Mouse (Mus musculus): ENCODE data around the gene Gm3448. TPM values are rescaled to one million over a fixed set of nuclear protein-coding genes. Genes with fewer than 3 reads are reported as not detected.
"Not testable (repeated sequence)": the region's sequence is repeated elsewhere in the genome, so short reads cannot be mapped to it uniquely, and the experiment has no call there.

The Gm3448 gene
- total RNA-seq, 4 experiments from 2014 or later = 6.9 to 9.3 (median 8.1) TPM

- DNase-seq (ENCODE audit: low spot score in 2 of 2) = not testable (repeated sequence)
Measured at GRCm38 (mm10) chr17:15031414-15031813, 9.9 kb downstream of the Gm3448 start.

- not testable (repeated sequence) for DNase-seq (ENCODE audit: low spot score in 2 of 2)
Measured at GRCm38 (mm10) chr17:15025513-15025912, 15.8 kb downstream of the Gm3448 start.

- not testable (repeated sequence) for DNase-seq (ENCODE audit: low spot score in 2 of 2)
Measured at GRCm38 (mm10) chr17:15024502-15025193, 16.7 kb downstream of the Gm3448 start.

GRCm38 (mm10) chr17:15023878-15024492 lies 17.4 kb downstream of the Gm3448 start:
- not testable (repeated sequence) for DNase-seq (ENCODE audit: low spot score in 2 of 2)

- DNase-seq (ENCODE audit: low spot score in 2 of 2) = peak in 1 of 2 experiments; percentile 17
Measured at GRCm38 (mm10) chr17:15021503-15022220, 19.7 kb downstream of the Gm3448 start.

- not testable (repeated sequence) for DNase-seq (ENCODE audit: low spot score in 2 of 2)
Measured at GRCm38 (mm10) chr17:15009706-15010413, 31.5 kb downstream of the Gm3448 start, which contains the start of gene Gm3435. Gm3435 (plus strand) TSS chr17:15010176.

GRCm38 (mm10) chr17:15009088-15009487 lies 32.2 kb downstream of the Gm3448 start:
- DNase-seq (ENCODE audit: low spot score in 2 of 2) = not testable (repeated sequence)

- DNase-seq (ENCODE audit: low spot score in 2 of 2) = not testable (repeated sequence)
Measured at GRCm38 (mm10) chr17:15000047-15000446, 41.3 kb downstream of the Gm3448 start.

GRCm38 (mm10) chr17:14994140-14994539 lies 47.2 kb downstream of the Gm3448 start:
- not testable (repeated sequence) for DNase-seq (ENCODE audit: low spot score in 2 of 2)

- not testable (repeated sequence) for DNase-seq (ENCODE audit: low spot score in 2 of 2)
Measured at GRCm38 (mm10) chr17:14993139-14993832, 48.1 kb downstream of the Gm3448 start.

- not testable (repeated sequence) for DNase-seq (ENCODE audit: low spot score in 2 of 2)
Measured at GRCm38 (mm10) chr17:14992522-14993138, 48.7 kb downstream of the Gm3448 start.

- not testable (repeated sequence) for DNase-seq (ENCODE audit: low spot score in 2 of 2)
Measured at GRCm38 (mm10) chr17:14990116-14990702, 51.1 kb downstream of the Gm3448 start.

GRCm38 (mm10) chr17:14978362-14979038 lies 62.8 kb downstream of the Gm3448 start, which contains the start of the genes 9030025P20Rik and Gm3417:
9030025P20Rik (plus strand) TSS chr17:14978468.
Gm3417 (minus strand) TSS chr17:14978790.
- not testable (repeated sequence) for DNase-seq (ENCODE audit: low spot score in 2 of 2)

- DNase-seq (ENCODE audit: low spot score in 2 of 2) = not testable (repeated sequence)
Measured at GRCm38 (mm10) chr17:14977718-14978361, 63.5 kb downstream of the Gm3448 start.

GRCm38 (mm10) chr17:14968373-14968913 lies 72.9 kb downstream of the Gm3448 start:
- not testable (repeated sequence) for DNase-seq (ENCODE audit: low spot score in 2 of 2)

- not testable (repeated sequence) for DNase-seq (ENCODE audit: low spot score in 2 of 2)
Measured at GRCm38 (mm10) chr17:14961557-14962154, 79.7 kb downstream of the Gm3448 start.

GRCm38 (mm10) chr17:14960951-14961556 lies 80.3 kb downstream of the Gm3448 start, which contains the start of gene Phf10:
Phf10 (minus strand) TSS chr17:14961273.
- peak in 1 of 2 experiments; percentile 8 for DNase-seq (ENCODE audit: low spot score in 2 of 2)
